Mouse (Mus musculus): ENCODE measurements around the gene Mxra8.

Mxra8 gene

GRCm38 (mm10) chr4:155837404-155838010, 2.0 kb upstream of the Mxra8 start:
- no peak for DNase-seq (ENCODE audit: low spot score in 2 of 2)

GRCm38 (mm10) chr4:155838187-155839153, 1.0 kb upstream of the Mxra8 start:
- no peak for DNase-seq (ENCODE audit: low spot score in 2 of 2)

- no peak for DNase-seq (ENCODE audit: low spot score in 2 of 2)
Measured at GRCm38 (mm10) chr4:155840076-155841002, 859 bp downstream of the Mxra8 start.

- peak in 1 of 2 experiments; percentile 33 for DNase-seq (ENCODE audit: low spot score in 2 of 2)
Measured at GRCm38 (mm10) chr4:155841003-155841454, 1.5 kb downstream of the Mxra8 start.

- no peak for DNase-seq (ENCODE audit: low spot score in 2 of 2)
Measured at GRCm38 (mm10) chr4:155841651-155842270, 2.3 kb downstream of the Mxra8 start.

- DNase-seq (ENCODE audit: low spot score in 2 of 2), result no peak
Measured at GRCm38 (mm10) chr4:155843231-155843630, 3.8 kb downstream of the Mxra8 start.

- DNase-seq (ENCODE audit: low spot score in 2 of 2), result peak; percentile 93 to 96
Measured at GRCm38 (mm10) chr4:155846871-155847578, 7.5 kb downstream of the Mxra8 start, which contains the start of gene Dvl1. Dvl1 (plus strand) TSS chr4:155847402.

GRCm38 (mm10) chr4:155847591-155848352, 8.3 kb downstream of the Mxra8 start:
- DNase-seq (ENCODE audit: low spot score in 2 of 2), result no peak

GRCm38 (mm10) chr4:155848434-155849095, 9.1 kb downstream of the Mxra8 start:
- DNase-seq (ENCODE audit: low spot score in 2 of 2), result no peak

- no peak for DNase-seq (ENCODE audit: low spot score in 2 of 2)
Measured at GRCm38 (mm10) chr4:155849391-155849790, 9.9 kb downstream of the Mxra8 start.

GRCm38 (mm10) chr4:155849792-155850451, 10.4 kb downstream of the Mxra8 start:
- DNase-seq (ENCODE audit: low spot score in 2 of 2), result no peak

- DNase-seq (ENCODE audit: low spot score in 2 of 2), result no peak
Measured at GRCm38 (mm10) chr4:155851368-155851767, 11.9 kb downstream of the Mxra8 start.

- no peak for DNase-seq (ENCODE audit: low spot score in 2 of 2)
Measured at GRCm38 (mm10) chr4:155851951-155852411, 12.5 kb downstream of the Mxra8 start.

- no peak for DNase-seq (ENCODE audit: low spot score in 2 of 2)
Measured at GRCm38 (mm10) chr4:155853421-155853820, 13.9 kb downstream of the Mxra8 start.

- no peak for DNase-seq (ENCODE audit: low spot score in 2 of 2)
Measured at GRCm38 (mm10) chr4:155854991-155855390, 15.5 kb downstream of the Mxra8 start.

GRCm38 (mm10) chr4:155856071-155856470, 16.6 kb downstream of the Mxra8 start:
- DNase-seq (ENCODE audit: low spot score in 2 of 2), result no peak

GRCm38 (mm10) chr4:155856881-155857280, 17.4 kb downstream of the Mxra8 start:
- no peak for DNase-seq (ENCODE audit: low spot score in 2 of 2)

- DNase-seq (ENCODE audit: low spot score in 2 of 2), result no peak
Measured at GRCm38 (mm10) chr4:155859318-155859717, 19.8 kb downstream of the Mxra8 start.

- no peak for DNase-seq (ENCODE audit: low spot score in 2 of 2)
Measured at GRCm38 (mm10) chr4:155861787-155862186, 22.3 kb downstream of the Mxra8 start.

All from frontal cortex, postnatal 36 days (tissue).